Mouse (Mus musculus) bone marrow macrophage, adult 2 months (primary cell): Measurements from ENCODE around the gene Rnf223.

Experiments
- CTCF ChIP-seq: IDR thresholded peaks from 2 replicates; pipeline ENCODE4 v1.5.1; 2012; ENCODE audit warnings: low read depth, mild to moderate bottlenecking, low read length, moderate library complexity
- POLR2A ChIP-seq: IDR thresholded peaks from 2 replicates; pipeline ENCODE4 v1.6.1; 2012; ENCODE audit warnings: mild to moderate bottlenecking, low read depth, low read length, borderline replicate concordance

- no peak for TF ChIP-seq CTCF
- no peak for TF ChIP-seq POLR2A
Observed at GRCm38 (mm10) chr4:156130436-156130835, at the start of gene Rnf223.
